Mouse (Mus musculus) hindbrain, embryonic 16.5 days (tissue): ENCODE data around the gene Chchd4. TPM values are rescaled to one million over a fixed set of nuclear protein-coding genes. Genes with fewer than 3 reads are reported as not detected.
A peak's percentile ranks its signal among the peaks of the same experiment; 100 is the strongest.
"Not testable (repeated sequence)": the region's sequence is repeated elsewhere in the genome, so short reads cannot be mapped to it uniquely, and the experiment has no call there.

ENCODE experiments used
- ATAC-seq: fragments of 200-750 bp; cut with Nextera tagmentation; 2 replicates; pipeline ENCODE4 v1.8.0; 2017; ENCODE audit warnings: moderate TSS enrichment, moderate library complexity
- H3K27ac ChIP-seq: fragments of 300-500 bp; sonication (generic); 2 replicates; pipeline ENCODE4 v1.5.1; 2014; ENCODE audit warnings: low read depth, mild to moderate bottlenecking, control low read depth, low read length, moderate library complexity
- H3K27me3 ChIP-seq: fragments of 300-500 bp; sonication (generic); replicated peaks from 2 replicates; pipeline ENCODE4 v1.6.1; 2014; ENCODE audit warnings: low read length; ENCODE audit not compliant: control insufficient read depth, insufficient read depth
- H3K36me3 ChIP-seq: fragments of 300-500 bp; sonication (generic); 2 replicates; pipeline ENCODE4 v1.6.1; 2014; ENCODE audit warnings: mild to moderate bottlenecking, low read length, moderate library complexity, mixed read lengths; ENCODE audit not compliant: control insufficient read depth, insufficient read depth
- H3K4me1 ChIP-seq: fragments of 300-500 bp; sonication (generic); 2 replicates; pipeline ENCODE4 v1.6.1; 2014; ENCODE audit warnings: low read depth, low read length; ENCODE audit not compliant: control insufficient read depth, insufficient read depth
- H3K4me2 ChIP-seq: fragments of 300-500 bp; sonication (generic); 2 replicates; pipeline ENCODE4 v1.6.1; 2014; ENCODE audit warnings: mild to moderate bottlenecking, low read length, control low read depth, moderate library complexity
- H3K4me3 ChIP-seq: fragments of 300-500 bp; sonication (generic); 2 replicates; pipeline ENCODE4 v1.5.1; 2014; ENCODE audit warnings: mild to moderate bottlenecking, low read length, control low read depth, moderate library complexity
- H3K9ac ChIP-seq: fragments of 300-500 bp; sonication (generic); 2 replicates; pipeline ENCODE4 v1.6.1; 2014; ENCODE audit warnings: low read depth, mild to moderate bottlenecking, control low read depth, low read length, moderate library complexity
- H3K9me3 ChIP-seq: fragments of 300-500 bp; sonication (generic); 2 replicates; pipeline ENCODE4 v1.6.1; 2014; ENCODE audit warnings: mild to moderate bottlenecking, low read length, moderate library complexity; ENCODE audit not compliant: control insufficient read depth
- WGBS: fragments of 180-500 bp; shearing (Covaris S2); extraction: QIAGEN DNeasy Blood & Tissue Kit; methylation state at CpG from one replicate; pipeline ENCODE4 v1.1.7; 2014; 5-methylcytosine and 5-hydroxymethylcytosine counted together
- polyA plus RNA-seq: library from polyadenylated mRNA; unstranded; fragments of >200 nt; fragmentation: Nextera tagmentation; extraction: Ambion mirVana; gene quantifications from 2 replicates; pipeline ENCODE4 v1.2.1, GENCODE M21; 2015

Chchd4 gene
- polyA plus RNA-seq, 1 experiment from 2014 or later = 40.8 TPM

- ATAC-seq = no peak
- no peak overlapping the region for H3K4me3 ChIP-seq
- H3K27me3 ChIP-seq = no peaks in the 10 kb centered on the region
- no peak overlapping the region for H3K9ac ChIP-seq
- no peaks in the 10 kb centered on the region for H3K4me1 ChIP-seq
- H3K9me3 ChIP-seq = no peaks in the 10 kb centered on the region
- H3K36me3 ChIP-seq = peaks cover 70% of the 10 kb centered on the region
- 92% methylated on average over 2 of the region's 2 CpGs for WGBS
- H3K4me2 ChIP-seq = no peak overlapping the region
- no peak overlapping the region for H3K27ac ChIP-seq
Measured at GRCm38 (mm10) chr6:91483371-91483770, 10.0 kb upstream of the Chchd4 start.

- peaks cover 20% of the 10 kb centered on the region for H3K4me1 ChIP-seq
- no peak overlapping the region for H3K4me3 ChIP-seq
- H3K27me3 ChIP-seq = no peaks in the 10 kb centered on the region
- peaks cover 35% of the 10 kb centered on the region for H3K36me3 ChIP-seq
- no peak for ATAC-seq
- no peak overlapping the region for H3K4me2 ChIP-seq
- WGBS = 86% methylated on average over 2 of the region's 2 CpGs
- H3K27ac ChIP-seq = no peak overlapping the region
- H3K9me3 ChIP-seq = no peaks in the 10 kb centered on the region
- no peak overlapping the region for H3K9ac ChIP-seq
Measured at GRCm38 (mm10) chr6:91476541-91476940, 3.2 kb upstream of the Chchd4 start.

GRCm38 (mm10) chr6:91474441-91475190 is 1.3 kb upstream of the Chchd4 start:
- Histone ChIP-seq H3K9me3 (no peaks in the 10 kb centered on the region), H3K4me3 (peak overlapping the region; percentile 80), H3K9ac (peak overlapping the region; percentile 75), H3K27me3 (no peaks in the 10 kb centered on the region), H3K36me3 (peaks cover 23% of the 10 kb centered on the region), H3K27ac (no peak overlapping the region), H3K4me2 (peak overlapping the region; percentile 85), H3K4me1 (peaks cover 20% of the 10 kb centered on the region)
- WGBS = 51% methylated on average over 9 of the region's 9 CpGs
- ATAC-seq = no peak

- Histone ChIP-seq H3K9me3 (no peaks in the 10 kb centered on the region), H3K4me3 (peak overlapping the region; percentile 80), H3K36me3 (peaks cover 16% of the 10 kb centered on the region), H3K27me3 (no peaks in the 10 kb centered on the region), H3K9ac (peak overlapping the region; percentile 75), H3K4me2 (peak overlapping the region; percentile 85), H3K27ac (0 out of 2 replicates have a peak overlapping the region, but pooled peaks have one; percentile 41), H3K4me1 (peaks cover 20% of the 10 kb centered on the region)
- peak; percentile 48 for ATAC-seq
- WGBS = under 1% methylated on average over 27 of the region's 27 CpGs
Measured at GRCm38 (mm10) chr6:91473805-91474440, 577 bp upstream of the Chchd4 start.

GRCm38 (mm10) chr6:91472319-91472718 is 1.0 kb downstream of the Chchd4 start:
- H3K9ac ChIP-seq = peak overlapping the region; percentile 81
- H3K27ac ChIP-seq = no peak overlapping the region; the same call in 1 of the 2 replicates
- H3K9me3 ChIP-seq = no peaks in the 10 kb centered on the region
- 32% methylated on average over 6 of the region's 6 CpGs for WGBS
- H3K36me3 ChIP-seq = peaks cover 3% of the 10 kb centered on the region
- ATAC-seq = no peak
- peak overlapping the region; percentile 75 for H3K4me2 ChIP-seq
- no peaks in the 10 kb centered on the region for H3K27me3 ChIP-seq
- H3K4me3 ChIP-seq = peak overlapping the region; percentile 80
- peaks cover 20% of the 10 kb centered on the region for H3K4me1 ChIP-seq

- ATAC-seq, H3K9me3 ChIP-seq, H3K4me2 ChIP-seq, H3K27ac ChIP-seq, H3K27me3 ChIP-seq, H3K4me3 ChIP-seq, H3K9ac ChIP-seq, H3K36me3 ChIP-seq: not testable (repeated sequence)
- peaks cover 20% of the 10 kb centered on the region for H3K4me1 ChIP-seq
- 94% methylated on average over 3 of the region's 3 CpGs for WGBS
Measured at GRCm38 (mm10) chr6:91471427-91471826, 1.9 kb downstream of the Chchd4 start.

- H3K27me3 ChIP-seq = no peaks in the 10 kb centered on the region
- ATAC-seq = no peak
- no peak overlapping the region for H3K4me3 ChIP-seq
- H3K4me1 ChIP-seq = peaks cover 20% of the 10 kb centered on the region
- 87% methylated on average over 2 of the region's 2 CpGs for WGBS
- H3K4me2 ChIP-seq = no peak overlapping the region
- H3K27ac ChIP-seq = no peak overlapping the region
- no peak overlapping the region for H3K9ac ChIP-seq
- H3K9me3 ChIP-seq = no peaks in the 10 kb centered on the region
- H3K36me3 ChIP-seq = peaks cover 5% of the 10 kb centered on the region; the same call in 1 of the 2 replicates
Measured at GRCm38 (mm10) chr6:91470712-91471111, 2.6 kb downstream of the Chchd4 start.

- peaks cover 18% of the 10 kb centered on the region for H3K36me3 ChIP-seq
Measured at GRCm38 (mm10) chr6:91467106-91467505, 6.2 kb downstream of the Chchd4 start.

GRCm38 (mm10) chr6:91465756-91466155 is 7.6 kb downstream of the Chchd4 start:
- H3K36me3 ChIP-seq = peaks cover 18% of the 10 kb centered on the region

More at GRCm38 (mm10) chr6:91467106-91467505, 6.2 kb downstream of the Chchd4 start:
- Histone ChIP-seq H3K27ac (no peak overlapping the region), H3K4me1 (peaks cover 3% of the 10 kb centered on the region), H3K9me3 (no peaks in the 10 kb centered on the region), H3K9ac (no peak overlapping the region), H3K27me3 (no peaks in the 10 kb centered on the region), H3K4me2 (no peak overlapping the region), H3K4me3 (no peak overlapping the region)
- 71% methylated on average over 1 of the region's 1 CpGs for WGBS
- no peak for ATAC-seq

More at GRCm38 (mm10) chr6:91465756-91466155, 7.6 kb downstream of the Chchd4 start:
- no peak overlapping the region for H3K4me2 ChIP-seq
- H3K27me3 ChIP-seq = no peaks in the 10 kb centered on the region
- H3K9me3 ChIP-seq = no peaks in the 10 kb centered on the region
- H3K9ac ChIP-seq = no peak overlapping the region
- no peak overlapping the region for H3K4me3 ChIP-seq
- 89% methylated on average over 2 of the region's 2 CpGs for WGBS
- no peak for ATAC-seq
- H3K4me1 ChIP-seq = no peaks in the 10 kb centered on the region
- no peak overlapping the region for H3K27ac ChIP-seq
